In genomic region chr4:110087570-110088247, GRCm38 (mm10) we compare ENCODE assay signal across 8 mouse cellular contexts.
DNase-seq lines count a peak whose midpoint lies in the region; ATAC-seq lines count a peak whose summit lies in the region.

No protein-coding gene starts in this region.

- H3K27ac ChIP-seq in lung, embryonic 15.5 days: no peak overlapping the region
- no peak overlapping the region for H3K27ac ChIP-seq in stomach, embryonic 14.5 days (ENCODE audit: low read length)

- H3K4me2 ChIP-seq in lung, embryonic 15.5 days: no peak overlapping the region
- H3K4me2 ChIP-seq in stomach, embryonic 14.5 days (replicated peaks; ENCODE audit: low read depth, low read length): no peak overlapping the region

- no peaks in the 10 kb centered on the region for H3K27me3 ChIP-seq in lung, embryonic 15.5 days
- H3K27me3 ChIP-seq in stomach, embryonic 14.5 days (ENCODE audit: control insufficient read depth, insufficient read depth, low read length): no peaks in the 10 kb centered on the region

- H3K4me3 ChIP-seq in lung, embryonic 15.5 days: no peak overlapping the region
- no peak overlapping the region for H3K4me3 ChIP-seq in stomach, embryonic 14.5 days (ENCODE audit: low read depth, low read length)

- H3K4me1 ChIP-seq in lung, embryonic 15.5 days: no peaks in the 10 kb centered on the region
- no peaks in the 10 kb centered on the region for H3K4me1 ChIP-seq in stomach, embryonic 14.5 days (ENCODE audit: control insufficient read depth, insufficient read depth, low read length)

- peak; percentile 67; the same call in 1 of the 2 replicates for ATAC-seq in lung, embryonic 15.5 days (ENCODE audit: borderline replicate concordance, extremely low read depth, low FRiP score, low TSS enrichment)
- peak; percentile 56; the same call in 1 of the 2 replicates for ATAC-seq in stomach, embryonic 14.5 days (ENCODE audit: insufficient number of reproducible peaks, insufficient read depth, low FRiP score, low read depth)
- no peak for ATAC-seq in megakaryocyte, adult 5-6 weeks (ENCODE audit: poor library complexity, severe bottlenecking)

- no peak overlapping the region for H3K9ac ChIP-seq in lung, embryonic 15.5 days
- H3K9ac ChIP-seq in stomach, embryonic 14.5 days (replicated peaks; ENCODE audit: low read depth, low read length): no peak overlapping the region

- H3K36me3 ChIP-seq in lung, embryonic 15.5 days: no peaks in the 10 kb centered on the region
- H3K36me3 ChIP-seq in stomach, embryonic 14.5 days (ENCODE audit: control insufficient read depth, insufficient read depth, low read length): no peaks in the 10 kb centered on the region

- WGBS in lung, embryonic 15.5 days: 35% methylated on average over 9 of the region's 9 CpGs
- WGBS in stomach, embryonic 14.5 days: 28% methylated on average over 9 of the region's 9 CpGs

- peak; percentile 9 to 15 for DNase-seq in cerebellum, postnatal 14 days
- DNase-seq in cerebellum, adult 8-10 months: no peak
- peak; percentile 50 for DNase-seq in 416B (ENCODE audit: low read depth)
- peak; percentile 15 for DNase-seq in c-Kit-positive CD71-positive TER-119-positive erythroid progenitor cells, embryonic 14.5 days (ENCODE audit: low spot score)
- DNase-seq in induced T-regulatory cell, adult 2 months (ENCODE audit: low read depth): peak; percentile 8

- H3K9me3 ChIP-seq in lung, embryonic 15.5 days: no peaks in the 10 kb centered on the region
- no peaks in the 10 kb centered on the region for H3K9me3 ChIP-seq in stomach, embryonic 14.5 days (ENCODE audit: control insufficient read depth, low read depth, low read length)
